Mouse (Mus musculus) hematopoietic stem cell, adult 5-6 weeks (primary cell): ENCODE measurements around the gene Kif1b. TPM values are rescaled to one million over a fixed set of nuclear protein-coding genes. Genes with fewer than 3 reads are reported as not detected.
"Not testable (repeated sequence)": the region's sequence is repeated elsewhere in the genome, so short reads cannot be mapped to it uniquely, and the experiment has no call there.

Source experiments
- ATAC-seq, 2 experiments: fragments of 125-278 bp in 1 of 2; replicated peaks in 1 of 2; 2 replicates each; pipeline ENCODE4 v1.8.0; 2016 to 2017; ENCODE audit warnings: inconsistent platforms in 2 of 2, mild to moderate bottlenecking in 2 of 2, moderate number of reproducible peaks in 2 of 2, low read depth in 1 of 2, moderate TSS enrichment in 1 of 2; ENCODE audit not compliant: low FRiP score in 2 of 2, poor library complexity in 2 of 2, severe bottlenecking in 2 of 2, insufficient read depth in 1 of 2, low TSS enrichment in 1 of 2
- total RNA-seq: library from RNA; stranded (forward); fragments of 172-1452, 232-1000 nt; gene quantifications from 2 replicates; pipeline ENCODE4 v1.2.3, GENCODE M21; 2017

Gene Kif1b
- total RNA-seq, 1 experiment from 2014 or later, result 12.0 TPM

- ATAC-seq, result no peak
Observed at GRCm38 (mm10) chr4:149255277-149256270, 51.9 kb downstream of the Kif1b start.

- ATAC-seq, result no peak
Observed at GRCm38 (mm10) chr4:149254827-149255226, 52.7 kb downstream of the Kif1b start.

GRCm38 (mm10) chr4:149249311-149249710 lies 58.2 kb downstream of the Kif1b start:
- ATAC-seq, result no peak

- ATAC-seq, result no peak
Observed at GRCm38 (mm10) chr4:149247772-149248171, 59.7 kb downstream of the Kif1b start.

- ATAC-seq, result no peak
Observed at GRCm38 (mm10) chr4:149247156-149247633, 60.3 kb downstream of the Kif1b start.

GRCm38 (mm10) chr4:149246578-149247155 lies 60.8 kb downstream of the Kif1b start:
- ATAC-seq, result no peak

- no peak for ATAC-seq
Observed at GRCm38 (mm10) chr4:149237011-149237410, 70.5 kb downstream of the Kif1b start.

- ATAC-seq, result 0 out of 4 replicates have a peak, but pooled peaks of 1 of the 2 experiments have one; percentile 36
Observed at GRCm38 (mm10) chr4:149233938-149234337, 73.6 kb downstream of the Kif1b start.

GRCm38 (mm10) chr4:149228682-149229081 lies 78.8 kb downstream of the Kif1b start:
- ATAC-seq, result not testable (repeated sequence)

GRCm38 (mm10) chr4:149228256-149228655 lies 79.2 kb downstream of the Kif1b start:
- ATAC-seq, result no peak

- no peak for ATAC-seq
Observed at GRCm38 (mm10) chr4:149226311-149226710, 81.2 kb downstream of the Kif1b start.

- no peak for ATAC-seq
Observed at GRCm38 (mm10) chr4:149223453-149223852, 84.0 kb downstream of the Kif1b start.

- no peak for ATAC-seq
Observed at GRCm38 (mm10) chr4:149220481-149220880, 87.0 kb downstream of the Kif1b start.

- no peak for ATAC-seq
Observed at GRCm38 (mm10) chr4:149220042-149220473, 87.4 kb downstream of the Kif1b start.

GRCm38 (mm10) chr4:149219401-149220041 lies 88.0 kb downstream of the Kif1b start:
- ATAC-seq, result no peak

- no peak for ATAC-seq
Observed at GRCm38 (mm10) chr4:149218476-149218875, 89.0 kb downstream of the Kif1b start.

GRCm38 (mm10) chr4:149215982-149216381 lies 91.5 kb downstream of the Kif1b start:
- ATAC-seq, result no peak

GRCm38 (mm10) chr4:149215397-149215796 lies 92.1 kb downstream of the Kif1b start:
- no peak for ATAC-seq
